Mouse (Mus musculus): Measurements from ENCODE around the gene Ccdc136. TPM values are rescaled to one million over a fixed set of nuclear protein-coding genes. Genes with fewer than 3 reads are reported as not detected.

Ccdc136 gene
- polyA plus RNA-seq, 1 experiment from 2014 or later, result 12.3 TPM

DNA sequence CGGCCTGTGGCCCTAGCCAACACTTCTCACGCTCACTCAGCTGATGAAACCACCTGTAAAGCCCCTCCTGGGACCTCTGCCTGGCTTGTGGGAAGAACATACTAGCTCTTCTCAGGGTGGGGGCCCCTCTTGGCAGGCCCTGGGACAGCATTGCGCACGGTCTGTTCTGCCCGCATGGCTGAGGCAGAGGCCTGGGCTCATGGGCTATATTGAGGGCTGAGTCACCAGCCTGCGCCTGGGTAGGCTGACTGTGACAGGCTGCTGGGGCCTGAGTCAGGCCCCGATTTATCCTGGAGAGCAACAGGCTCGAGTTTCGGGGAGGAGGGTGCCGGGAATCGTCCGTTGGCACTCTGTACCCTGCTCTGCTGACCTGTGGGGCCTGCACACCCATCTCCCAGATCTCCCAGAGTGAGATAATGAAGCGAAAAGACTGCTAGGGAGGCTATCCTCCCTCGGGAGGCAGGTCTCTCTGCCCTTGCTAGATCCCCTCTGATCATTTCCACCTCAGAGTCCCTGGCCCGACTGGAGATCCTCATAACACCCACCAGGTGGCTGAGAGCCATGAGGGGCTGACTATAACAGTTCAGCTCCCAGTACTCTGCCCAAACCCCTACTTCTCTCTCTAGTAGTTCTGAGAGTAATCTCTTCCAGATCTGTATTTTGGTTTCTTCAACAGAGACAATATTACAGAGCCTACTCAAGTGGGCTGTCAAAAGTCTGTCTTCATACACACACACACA, 34.7 kb downstream of the Ccdc136 start:
- H3K27me3 ChIP-seq (replicated peaks; ENCODE audit: control insufficient read depth, insufficient read depth, low read length), result peaks cover 3% of the 10 kb centered on the region; the same call in 1 of the 2 replicates
- no peak overlapping the region for H3K4me2 ChIP-seq (ENCODE audit: low read length)
- 49% methylated on average over 15 of the region's 15 CpGs for WGBS
- peaks cover 10% of the 10 kb centered on the region for H3K4me1 ChIP-seq (replicated peaks; ENCODE audit: control insufficient read depth, insufficient read depth, low read length)
- ATAC-seq (replicated peaks; ENCODE audit: low FRiP score, low TSS enrichment, low read depth), result no peak
- no peak overlapping the region for H3K4me3 ChIP-seq (ENCODE audit: low read depth, low read length)
- H3K36me3 ChIP-seq (ENCODE audit: control insufficient read depth, insufficient read depth, low read length), result no peaks in the 10 kb centered on the region
- H3K9me3 ChIP-seq (ENCODE audit: control insufficient read depth, low read length), result no peaks in the 10 kb centered on the region
- no peak for DNase-seq (ENCODE audit: low spot score)
- no peak overlapping the region for H3K27ac ChIP-seq (ENCODE audit: low read depth)
- no peak overlapping the region for H3K9ac ChIP-seq (ENCODE audit: low read length)

DNA sequence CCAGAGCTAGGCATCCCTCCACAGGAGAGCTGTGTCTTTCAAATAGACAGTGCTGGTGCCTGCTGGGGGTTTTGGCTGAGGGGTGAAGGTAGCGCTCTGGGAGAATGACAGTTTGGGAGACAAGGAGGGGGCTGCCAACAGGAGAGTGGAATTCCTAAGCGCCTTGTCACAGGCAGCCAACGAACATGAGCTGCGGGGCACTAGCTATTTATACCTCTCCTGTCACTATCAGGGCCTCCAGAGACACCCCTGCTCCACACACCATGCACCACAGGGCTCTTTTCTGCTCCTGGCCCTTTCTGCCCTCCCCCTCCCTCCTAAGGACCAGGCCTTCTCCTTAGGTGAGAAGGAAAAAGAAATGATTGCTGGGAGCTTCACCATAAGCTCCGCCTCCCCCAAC, 35.4 kb downstream of the Ccdc136 start:
- WGBS, result 34% methylated on average over 5 of the region's 5 CpGs
- Histone ChIP-seq H3K27ac (ENCODE audit: low read depth) (no peak overlapping the region), H3K27me3 (replicated peaks; ENCODE audit: control insufficient read depth, insufficient read depth, low read length) (peaks cover 3% of the 10 kb centered on the region; the same call in 1 of the 2 replicates), H3K4me2 (ENCODE audit: low read length) (no peak overlapping the region), H3K4me1 (replicated peaks; ENCODE audit: control insufficient read depth, insufficient read depth, low read length) (peaks cover 16% of the 10 kb centered on the region), H3K4me3 (ENCODE audit: low read depth, low read length) (no peak overlapping the region), H3K9ac (ENCODE audit: low read length) (no peak overlapping the region), H3K36me3 (ENCODE audit: control insufficient read depth, insufficient read depth, low read length) (no peaks in the 10 kb centered on the region), H3K9me3 (ENCODE audit: control insufficient read depth, low read length) (no peaks in the 10 kb centered on the region)
- ATAC-seq (replicated peaks; ENCODE audit: low FRiP score, low TSS enrichment, low read depth) (no peak), DNase-seq (ENCODE audit: low spot score) (no peak)

DNA sequence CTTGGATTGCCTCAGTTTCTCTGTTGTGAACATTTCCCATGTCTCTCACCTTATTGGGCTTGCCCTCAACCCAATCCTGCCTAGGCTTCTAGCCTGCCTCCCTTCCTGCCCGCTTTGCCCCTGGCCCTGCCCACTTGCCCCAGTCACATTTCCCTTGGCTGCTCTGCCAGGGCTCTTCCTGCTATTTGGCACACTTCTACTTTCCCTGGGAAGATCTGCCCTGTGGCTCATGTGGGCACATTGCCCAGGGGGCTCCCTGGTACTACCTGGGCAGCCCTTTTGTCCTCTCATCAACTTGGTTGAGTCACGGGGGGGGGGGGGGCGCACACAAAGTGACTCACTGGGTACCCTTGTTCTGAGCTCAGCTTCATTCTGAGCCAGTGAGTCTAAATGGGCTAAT, 36.0 kb downstream of the Ccdc136 start:
- 45% methylated on average over 3 of the region's 3 CpGs for WGBS
- no peak overlapping the region for H3K4me2 ChIP-seq (ENCODE audit: low read length)
- no peak overlapping the region for H3K9ac ChIP-seq (ENCODE audit: low read length)
- H3K36me3 ChIP-seq (ENCODE audit: control insufficient read depth, insufficient read depth, low read length), result no peaks in the 10 kb centered on the region
- ATAC-seq (replicated peaks; ENCODE audit: low FRiP score, low TSS enrichment, low read depth), result no peak
- H3K9me3 ChIP-seq (ENCODE audit: control insufficient read depth, low read length), result no peaks in the 10 kb centered on the region
- DNase-seq (ENCODE audit: low spot score), result no peak
- H3K4me1 ChIP-seq (replicated peaks; ENCODE audit: control insufficient read depth, insufficient read depth, low read length), result peaks cover 23% of the 10 kb centered on the region
- H3K27ac ChIP-seq (ENCODE audit: low read depth), result no peak overlapping the region
- no peak overlapping the region for H3K4me3 ChIP-seq (ENCODE audit: low read depth, low read length)
- peaks cover 3% of the 10 kb centered on the region; the same call in 1 of the 2 replicates for H3K27me3 ChIP-seq (replicated peaks; ENCODE audit: control insufficient read depth, insufficient read depth, low read length)

DNA sequence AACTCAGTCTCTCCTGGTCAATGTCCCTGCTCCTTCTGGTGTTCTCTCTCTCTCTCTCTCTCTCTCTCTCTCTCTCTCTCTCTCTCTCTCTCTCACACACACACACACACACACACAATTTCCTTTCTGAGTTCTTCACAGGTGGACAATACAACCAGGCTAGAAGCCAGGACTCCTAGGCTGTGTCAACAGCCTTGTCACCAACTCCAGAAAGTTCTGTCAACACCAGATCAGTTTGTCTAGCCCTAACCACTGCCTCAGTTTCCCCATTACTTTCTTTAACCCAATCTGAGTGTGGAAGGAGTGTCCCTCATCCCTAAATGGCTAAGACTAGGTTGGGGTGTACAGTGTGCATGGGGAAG, 36.5 kb downstream of the Ccdc136 start:
- peak overlapping the region; percentile 72; the same call in 1 of the 2 replicates for H3K9ac ChIP-seq (ENCODE audit: low read length)
- peaks cover 3% of the 10 kb centered on the region; the same call in 1 of the 2 replicates for H3K27me3 ChIP-seq (replicated peaks; ENCODE audit: control insufficient read depth, insufficient read depth, low read length)
- peak overlapping the region; percentile 90; the same call in 1 of the 2 replicates for H3K27ac ChIP-seq (ENCODE audit: low read depth)
- H3K36me3 ChIP-seq (ENCODE audit: control insufficient read depth, insufficient read depth, low read length), result peaks cover 2% of the 10 kb centered on the region; the same call in 1 of the 2 replicates
- no peak for DNase-seq (ENCODE audit: low spot score)
- H3K4me3 ChIP-seq (ENCODE audit: low read depth, low read length), result peak overlapping the region; percentile 62
- peak overlapping the region; percentile 74 for H3K4me2 ChIP-seq (ENCODE audit: low read length)
- no peak for ATAC-seq (replicated peaks; ENCODE audit: low FRiP score, low TSS enrichment, low read depth)
- no peaks in the 10 kb centered on the region for H3K9me3 ChIP-seq (ENCODE audit: control insufficient read depth, low read length)
- peaks cover 25% of the 10 kb centered on the region for H3K4me1 ChIP-seq (replicated peaks; ENCODE audit: control insufficient read depth, insufficient read depth, low read length)

DNA sequence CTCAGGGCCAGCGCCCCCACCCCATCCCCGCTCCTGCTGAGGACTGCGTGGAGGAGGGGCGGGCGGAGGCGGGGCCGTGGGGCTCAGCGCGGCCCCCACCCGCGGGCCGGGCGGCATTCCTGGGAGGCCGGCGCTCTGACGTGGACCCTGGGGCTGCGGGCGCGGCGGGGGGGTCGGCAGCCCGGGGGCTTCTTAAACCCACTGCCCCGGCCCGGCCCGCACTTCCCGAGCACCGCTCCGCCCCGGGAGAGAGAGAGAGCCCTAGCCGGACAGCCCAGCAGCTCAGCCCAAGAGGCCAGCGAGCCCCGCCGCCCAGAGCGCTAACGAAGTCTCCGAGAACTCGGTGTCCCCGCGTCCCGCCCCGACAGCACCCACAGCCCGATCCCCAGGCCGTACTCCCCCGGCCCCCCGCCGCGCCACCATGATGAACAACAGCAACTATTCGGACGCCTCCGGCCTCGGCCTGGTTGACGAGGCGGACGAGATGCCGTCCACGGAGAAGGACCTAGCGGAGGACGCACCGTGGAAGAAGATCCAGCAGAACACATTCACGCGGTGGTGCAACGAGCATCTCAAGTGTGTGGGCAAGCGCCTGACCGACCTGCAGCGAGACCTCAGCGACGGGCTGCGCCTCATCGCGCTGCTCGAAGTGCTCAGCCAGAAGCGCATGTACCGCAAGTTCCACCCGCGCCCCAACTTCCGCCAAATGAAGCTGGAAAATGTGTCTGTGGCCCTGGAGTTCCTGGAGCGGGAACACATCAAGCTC, 37.1 kb downstream of the Ccdc136 start, which contains the start of gene Flnc:
TSS of gene Flnc (plus strand) at position 219 of the 766 bp plus-strand sequence.
- H3K27ac ChIP-seq (ENCODE audit: low read depth), result peak within 1 kb of the TSS; percentile 90

GRCm38 (mm10) chr6:29433804-29434795, 38.0 kb downstream of the Ccdc136 start:
- Histone ChIP-seq H3K27me3 (replicated peaks; ENCODE audit: control insufficient read depth, insufficient read depth, low read length) (peaks cover 3% of the 10 kb centered on the region; the same call in 1 of the 2 replicates), H3K36me3 (ENCODE audit: control insufficient read depth, insufficient read depth, low read length) (peaks cover 12% of the 10 kb centered on the region), H3K4me3 (ENCODE audit: low read depth, low read length) (peak overlapping the region; percentile 62), H3K9me3 (ENCODE audit: control insufficient read depth, low read length) (no peaks in the 10 kb centered on the region), H3K4me1 (replicated peaks; ENCODE audit: control insufficient read depth, insufficient read depth, low read length) (peaks cover 25% of the 10 kb centered on the region), H3K27ac (ENCODE audit: low read depth) (peak overlapping the region; percentile 90), H3K9ac (ENCODE audit: low read length) (peak overlapping the region; percentile 72), H3K4me2 (ENCODE audit: low read length) (peak overlapping the region; percentile 74)
- ATAC-seq (replicated peaks; ENCODE audit: low FRiP score, low TSS enrichment, low read depth) (no peak), DNase-seq (ENCODE audit: low spot score) (peak; percentile 69)
- 2% methylated on average over 27 of the region's 27 CpGs for WGBS

More for the DNA sequence above, 37.1 kb downstream of the Ccdc136 start, which contains the start of gene Flnc:
- ATAC-seq (replicated peaks; ENCODE audit: low FRiP score, low TSS enrichment, low read depth) (peak; percentile 38; the same call in 1 of the 2 replicates), DNase-seq (ENCODE audit: low spot score) (peak; percentile 81)
- Histone ChIP-seq H3K4me3 (ENCODE audit: low read depth, low read length) (peak within 1 kb of the TSS; percentile 62), H3K4me1 (replicated peaks; ENCODE audit: control insufficient read depth, insufficient read depth, low read length) (peaks cover 25% of the 10 kb centered on the region), H3K4me2 (ENCODE audit: low read length) (peak within 1 kb of the TSS; percentile 74), H3K9ac (ENCODE audit: low read length) (peak within 1 kb of the TSS; percentile 72), H3K36me3 (ENCODE audit: control insufficient read depth, insufficient read depth, low read length) (peaks cover 8% of the 10 kb centered on the region), H3K27me3 (replicated peaks; ENCODE audit: control insufficient read depth, insufficient read depth, low read length) (peaks cover 3% of the 10 kb centered on the region; the same call in 1 of the 2 replicates), H3K9me3 (ENCODE audit: control insufficient read depth, low read length) (no peaks in the 10 kb centered on the region)
- under 1% methylated on average over 70 of the region's 77 CpGs for WGBS

GRCm38 (mm10) chr6:29434911-29435691, 39.0 kb downstream of the Ccdc136 start:
- Histone ChIP-seq H3K9me3 (ENCODE audit: control insufficient read depth, low read length) (no peaks in the 10 kb centered on the region), H3K4me3 (ENCODE audit: low read depth, low read length) (peak overlapping the region; percentile 62), H3K9ac (ENCODE audit: low read length) (peak overlapping the region; percentile 72), H3K27ac (ENCODE audit: low read depth) (peak overlapping the region; percentile 90), H3K4me1 (replicated peaks; ENCODE audit: control insufficient read depth, insufficient read depth, low read length) (peaks cover 25% of the 10 kb centered on the region), H3K4me2 (ENCODE audit: low read length) (peak overlapping the region; percentile 74), H3K36me3 (ENCODE audit: control insufficient read depth, insufficient read depth, low read length) (peaks cover 12% of the 10 kb centered on the region), H3K27me3 (replicated peaks; ENCODE audit: control insufficient read depth, insufficient read depth, low read length) (peaks cover 3% of the 10 kb centered on the region; the same call in 1 of the 2 replicates)
- peak; percentile 78 for DNase-seq (ENCODE audit: low spot score)
- 4% methylated on average over 11 of the region's 13 CpGs for WGBS
- peak; percentile 67 for ATAC-seq (replicated peaks; ENCODE audit: low FRiP score, low TSS enrichment, low read depth)
